ENCODE assay signal across 8 mouse cellular contexts in the genomic region with DNA sequence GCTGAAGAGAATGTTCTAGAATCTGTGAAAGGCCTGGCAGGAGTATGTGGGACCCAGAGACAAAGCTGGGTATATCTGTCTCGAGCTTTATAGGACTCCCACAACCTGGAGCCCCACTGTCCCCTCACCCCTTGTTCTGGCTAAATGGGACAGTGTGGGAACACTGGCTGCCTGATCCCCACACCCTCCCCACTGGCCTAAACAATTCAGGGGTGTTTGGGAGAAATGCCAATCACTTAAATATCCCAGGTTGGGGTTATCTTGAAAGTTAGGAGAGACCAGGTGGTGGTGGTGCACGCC. TPM values are rescaled to one million over a fixed set of nuclear protein-coding genes. Genes with fewer than 3 reads are reported as not detected.
DNase-seq lines count a peak whose midpoint lies in the region; ATAC-seq lines count a peak whose summit lies in the region.

No protein-coding gene starts in this region.

- no peaks in the 10 kb centered on the region for H3K9me3 ChIP-seq in kidney, embryonic 16.5 days (ENCODE audit: low read length)
- no peaks in the 10 kb centered on the region for H3K9me3 ChIP-seq in embryonic facial prominence, embryonic 13.5 days
- no peaks in the 10 kb centered on the region for H3K9me3 ChIP-seq in hindbrain, embryonic 14.5 days (ENCODE audit: control insufficient read depth, low read length)
- no peaks in the 10 kb centered on the region for H3K9me3 ChIP-seq in midbrain, embryonic 12.5 days

- no peak overlapping the region for H3K9ac ChIP-seq in kidney, embryonic 16.5 days (replicated peaks; ENCODE audit: low read length)
- no peak overlapping the region for H3K9ac ChIP-seq in embryonic facial prominence, embryonic 13.5 days
- no peak overlapping the region for H3K9ac ChIP-seq in hindbrain, embryonic 14.5 days
- H3K9ac ChIP-seq in midbrain, embryonic 12.5 days (replicated peaks), result no peak overlapping the region

- no peak for DNase-seq in kidney, postnatal 10 days
- DNase-seq in hindbrain, embryonic 14.5 days (ENCODE audit: low spot score), result no peak
- DNase-seq in cerebellum, adult 9-11 months, result no peak
- DNase-seq in spleen, postnatal 14 days (ENCODE audit: low spot score in 2 of 2), result no peak
- DNase-seq in adrenal gland, adult 8-10 months, result no peak

- H3K4me1 ChIP-seq in kidney, embryonic 16.5 days (ENCODE audit: insufficient read depth, low read length), result peaks cover 15% of the 10 kb centered on the region
- H3K4me1 ChIP-seq in embryonic facial prominence, embryonic 13.5 days, result peaks cover 27% of the 10 kb centered on the region
- H3K4me1 ChIP-seq in hindbrain, embryonic 14.5 days (replicated peaks; ENCODE audit: control insufficient read depth, insufficient read depth, low read length), result peaks cover 21% of the 10 kb centered on the region
- H3K4me1 ChIP-seq in midbrain, embryonic 12.5 days, result peaks cover 30% of the 10 kb centered on the region

- WGBS in kidney, embryonic 16.5 days, result 58% methylated on average over 2 of the region's 2 CpGs
- 69% methylated on average over 2 of the region's 2 CpGs for WGBS in embryonic facial prominence, embryonic 13.5 days
- WGBS in hindbrain, embryonic 14.5 days, result 48% methylated on average over 2 of the region's 2 CpGs
- WGBS in midbrain, embryonic 12.5 days, result 55% methylated on average over 2 of the region's 2 CpGs

- no peak overlapping the region for H3K4me3 ChIP-seq in kidney, embryonic 16.5 days (ENCODE audit: low read length)
- H3K4me3 ChIP-seq in embryonic facial prominence, embryonic 13.5 days, result peak overlapping the region; percentile 23
- no peak overlapping the region for H3K4me3 ChIP-seq in hindbrain, embryonic 14.5 days (replicated peaks; ENCODE audit: low read length)
- no peak overlapping the region for H3K4me3 ChIP-seq in midbrain, embryonic 12.5 days

- 0 out of 2 replicates have a peak overlapping the region, but pooled peaks have one; percentile 17 for H3K27ac ChIP-seq in kidney, embryonic 16.5 days (ENCODE audit: low read length)
- peak overlapping the region; percentile 82 for H3K27ac ChIP-seq in embryonic facial prominence, embryonic 13.5 days
- peak overlapping the region; percentile 65 for H3K27ac ChIP-seq in hindbrain, embryonic 14.5 days
- peak overlapping the region; percentile 81 for H3K27ac ChIP-seq in midbrain, embryonic 12.5 days (replicated peaks)

- no peaks in the 10 kb centered on the region for H3K36me3 ChIP-seq in kidney, embryonic 16.5 days (ENCODE audit: insufficient read depth, low read length)
- H3K36me3 ChIP-seq in embryonic facial prominence, embryonic 13.5 days, result no peaks in the 10 kb centered on the region
- H3K36me3 ChIP-seq in hindbrain, embryonic 14.5 days (replicated peaks; ENCODE audit: control insufficient read depth, insufficient read depth), result no peaks in the 10 kb centered on the region
- no peaks in the 10 kb centered on the region for H3K36me3 ChIP-seq in midbrain, embryonic 12.5 days

- H3K27me3 ChIP-seq in kidney, embryonic 16.5 days (ENCODE audit: insufficient read depth, low read length), result no peaks in the 10 kb centered on the region
- no peaks in the 10 kb centered on the region for H3K27me3 ChIP-seq in embryonic facial prominence, embryonic 13.5 days
- H3K27me3 ChIP-seq in hindbrain, embryonic 14.5 days (ENCODE audit: control insufficient read depth, insufficient read depth, low read length), result no peaks in the 10 kb centered on the region
- peaks cover 4% of the 10 kb centered on the region; the same call in 1 of the 2 replicates for H3K27me3 ChIP-seq in midbrain, embryonic 12.5 days

- peak; percentile 21; the same call in 1 of the 2 replicates for ATAC-seq in kidney, embryonic 16.5 days (ENCODE audit: low FRiP score, low TSS enrichment)
- 0 out of 2 replicates have a peak, but pooled peaks have one; percentile 15 for ATAC-seq in embryonic facial prominence, embryonic 13.5 days (ENCODE audit: insufficient number of reproducible peaks, insufficient read depth, low FRiP score, low TSS enrichment, low read depth)
- no peak; the same call in 1 of the 2 replicates for ATAC-seq in hindbrain, embryonic 14.5 days (ENCODE audit: low FRiP score)
- 0 out of 2 replicates have a peak, but pooled peaks have one; percentile 34 for ATAC-seq in midbrain, embryonic 12.5 days (ENCODE audit: low FRiP score, low read depth)

- H3K4me2 ChIP-seq in kidney, embryonic 16.5 days (replicated peaks; ENCODE audit: low read depth, low read length), result peak overlapping the region; percentile 36; the same call in 1 of the 2 replicates
- H3K4me2 ChIP-seq in embryonic facial prominence, embryonic 13.5 days, result peak overlapping the region; percentile 55
- peak overlapping the region; percentile 38 for H3K4me2 ChIP-seq in hindbrain, embryonic 14.5 days (replicated peaks)
- peak overlapping the region; percentile 34 for H3K4me2 ChIP-seq in midbrain, embryonic 12.5 days (replicated peaks)

RNA-seq across cellular contexts. Expression of gene Tldc1, which starts 20.7 kb away (rescaled TPM):
- polyA plus RNA-seq in kidney, embryonic 16.5 days (2015; fragmentation: Nextera tagmentation; extraction: Ambion mirVana), result 16.5 and 19.7 TPM in 2 replicates
- 11.6 and 11.7 TPM in 2 replicates for polyA plus RNA-seq in embryonic facial prominence, embryonic 13.5 days (2015; fragmentation: Nextera tagmentation; extraction: Ambion mirVana)
- 6.5 and 7.4 TPM in 2 replicates for polyA plus RNA-seq in hindbrain, embryonic 14.5 days (2014; fragmentation: Nextera tagmentation; extraction: Ambion mirVana)
- polyA plus RNA-seq in midbrain, embryonic 12.5 days (2016; fragmentation: Nextera tagmentation; extraction: Ambion mirVana), result 10.3 and 13.3 TPM in 2 replicates
- total RNA-seq in adrenal gland, adult 8-10 months (2022), result 10 to 100 TPM; 16.1 to 18.1 (median 17.1) TPM

RNA-seq across cellular contexts. Expression of gene Cotl1, which starts 41.4 kb away (rescaled TPM):
- polyA plus RNA-seq in kidney, embryonic 16.5 days (2015; fragmentation: Nextera tagmentation; extraction: Ambion mirVana), result 130 and 138 TPM in 2 replicates
- polyA plus RNA-seq in embryonic facial prominence, embryonic 13.5 days (2015; fragmentation: Nextera tagmentation; extraction: Ambion mirVana), result 71.3 and 90.2 TPM in 2 replicates
- 238 and 309 TPM in 2 replicates for polyA plus RNA-seq in hindbrain, embryonic 14.5 days (2014; fragmentation: Nextera tagmentation; extraction: Ambion mirVana)
- polyA plus RNA-seq in midbrain, embryonic 12.5 days (2016; fragmentation: Nextera tagmentation; extraction: Ambion mirVana), result 93.4 and 131 TPM in 2 replicates
- 10 to 100 TPM; 38.1 to 64.0 (median 54.4) TPM for total RNA-seq in adrenal gland, adult 8-10 months (2022)

Comparison
In these comparisons a context has a peak if more than half of its experiments do, and no peak if none do; other contexts are left out.
1. H3K27ac ChIP-seq: peak in every context shown above with its lines; median percentile 82 in embryonic facial prominence, embryonic 13.5 days; 81 in midbrain, embryonic 12.5 days; 65 in hindbrain, embryonic 14.5 days; 17 in kidney, embryonic 16.5 days.